Mouse (Mus musculus): ENCODE measurements at regions not wholly inside any gene's neighbourhood (a gene's known extent, or its start where the extent isn't known, plus 50 kb on each side); places are given as distances from the start of the nearest gene placed in this dataset.
"Not testable (repeated sequence)": the region's sequence is repeated elsewhere in the genome, so short reads cannot be mapped to it uniquely, and the experiment has no call there.

DNA sequence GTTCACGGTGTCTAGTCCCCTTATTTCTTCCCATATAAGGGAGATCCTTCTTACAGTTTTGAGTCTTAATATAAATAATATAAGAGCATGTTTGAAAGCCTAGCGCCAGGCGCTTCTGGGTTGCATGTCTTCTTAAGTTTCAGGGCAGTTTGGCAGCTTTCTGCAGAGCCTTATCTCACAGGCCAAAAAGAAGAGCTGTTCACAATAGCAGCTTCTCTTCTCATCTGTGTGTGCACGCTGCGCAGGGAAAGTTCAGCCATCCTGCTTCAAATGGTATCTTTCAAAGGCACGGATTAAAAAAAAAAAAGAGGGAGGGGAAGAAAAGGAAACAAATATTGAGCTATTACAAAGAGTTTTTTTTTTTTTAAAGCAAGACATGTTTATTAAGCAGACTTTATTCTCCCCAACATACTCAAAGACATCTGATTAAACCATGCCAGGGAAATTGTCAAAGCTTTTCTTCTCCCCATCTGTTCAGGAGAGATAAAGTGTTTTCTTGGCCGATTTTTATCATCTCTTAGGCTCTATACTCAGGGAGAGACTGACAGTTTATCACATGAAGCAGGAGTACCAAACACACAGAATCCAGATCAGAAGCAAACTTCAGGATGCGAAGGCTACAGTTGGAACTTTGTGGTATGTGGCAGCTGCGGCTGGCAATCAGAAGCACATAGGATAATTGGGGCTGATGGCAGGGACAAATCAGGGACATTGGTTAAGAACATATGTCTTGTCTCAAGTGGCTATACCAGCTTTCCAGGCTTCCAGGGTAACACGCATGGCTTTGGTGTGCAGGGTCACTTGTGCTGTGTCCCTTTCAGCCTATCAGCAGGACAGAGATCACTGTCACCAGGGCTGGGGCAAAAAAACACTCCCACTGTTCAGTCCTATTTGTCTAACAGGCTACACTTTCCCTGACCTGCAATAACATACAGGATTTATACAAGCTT is 206.9 kb upstream of the Pfkp start:
- Histone ChIP-seq H3K4me2 (ENCODE audit: low read depth) (no peak overlapping the region), H3K4me3 (ENCODE audit: low read depth, low read length) (no peak overlapping the region), H3K9ac (no peak overlapping the region), H3K36me3 (ENCODE audit: insufficient read depth) (no peaks in the 10 kb centered on the region), H3K27ac (ENCODE audit: low read depth, low read length) (no peak overlapping the region), H3K9me3 (ENCODE audit: low read length) (no peaks in the 10 kb centered on the region), H3K4me1 (ENCODE audit: insufficient read depth) (no peaks in the 10 kb centered on the region), H3K27me3 (ENCODE audit: insufficient read depth, low read length) (no peaks in the 10 kb centered on the region)
- no peak for DNase-seq
- ATAC-seq: no peak
- no peak for TF ChIP-seq CTCF (IDR thresholded peaks at IDR 0.05; ENCODE audit: low read depth)
- 50% methylated on average over 10 of the region's 10 CpGs for WGBS

DNA sequence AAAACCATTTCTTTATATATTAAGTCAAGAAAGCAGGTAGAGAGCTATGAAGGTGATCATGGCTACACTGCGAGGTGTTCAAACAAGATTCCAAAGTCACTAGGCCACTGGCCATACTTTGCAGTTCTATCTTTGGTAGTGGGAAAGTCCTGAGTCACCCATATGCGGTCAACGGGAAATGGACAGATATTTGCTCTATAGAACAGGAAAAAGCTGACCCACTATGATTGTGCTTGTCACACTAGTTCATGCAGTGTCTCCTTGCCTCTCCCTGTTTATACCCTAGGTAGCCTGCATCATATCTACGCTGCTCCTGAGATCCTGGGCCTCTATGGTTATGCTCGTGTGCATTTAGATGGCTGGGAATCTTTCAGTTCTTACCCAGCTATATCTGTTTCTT is 188.9 kb upstream of the Pfkp start:
- Histone ChIP-seq H3K27me3 (ENCODE audit: insufficient read depth, low read length) (no peaks in the 10 kb centered on the region), H3K36me3 (ENCODE audit: insufficient read depth) (no peaks in the 10 kb centered on the region), H3K4me3 (ENCODE audit: low read depth, low read length) (no peak overlapping the region), H3K4me1 (ENCODE audit: insufficient read depth) (no peaks in the 10 kb centered on the region), H3K9me3 (ENCODE audit: low read length) (no peaks in the 10 kb centered on the region), H3K9ac (no peak overlapping the region), H3K27ac (ENCODE audit: low read depth, low read length) (no peak overlapping the region), H3K4me2 (ENCODE audit: low read depth) (no peak overlapping the region)
- DNase-seq (no peak), ATAC-seq (no peak)
- no peak for TF ChIP-seq CTCF (IDR thresholded peaks at IDR 0.05; ENCODE audit: low read depth)
- 94% methylated on average over 5 of the region's 5 CpGs for WGBS

DNA sequence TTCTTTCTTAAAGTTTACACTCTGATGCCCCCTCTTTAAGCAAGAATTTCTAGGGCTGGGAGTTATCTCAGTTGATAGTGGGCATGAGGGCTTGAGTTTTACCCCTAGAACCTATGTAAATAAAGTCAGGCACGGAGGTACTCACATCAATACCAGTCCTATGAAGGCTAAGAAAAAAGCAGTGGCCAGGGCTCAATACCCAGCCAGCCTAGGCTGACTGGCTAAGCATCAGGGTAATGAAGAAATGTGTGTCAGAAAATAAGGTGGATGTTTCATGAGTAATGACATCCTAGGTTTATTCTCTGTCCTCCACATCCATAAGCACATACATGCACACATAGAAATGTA is 188.5 kb upstream of the Pfkp start:
- H3K9ac ChIP-seq: no peak overlapping the region
- ATAC-seq: peak; percentile 29; the same call in 1 of the 2 replicates
- no peak for TF ChIP-seq CTCF (IDR thresholded peaks at IDR 0.05; ENCODE audit: low read depth)
- H3K4me3 ChIP-seq (ENCODE audit: low read depth, low read length): no peak overlapping the region
- H3K27ac ChIP-seq (ENCODE audit: low read depth, low read length): no peak overlapping the region
- H3K9me3 ChIP-seq (ENCODE audit: low read length): no peaks in the 10 kb centered on the region
- no peaks in the 10 kb centered on the region for H3K36me3 ChIP-seq (ENCODE audit: insufficient read depth)
- no peak for DNase-seq
- 66% methylated on average over 1 of the region's 1 CpGs for WGBS
- H3K4me2 ChIP-seq (ENCODE audit: low read depth): no peak overlapping the region
- no peaks in the 10 kb centered on the region for H3K27me3 ChIP-seq (ENCODE audit: insufficient read depth, low read length)
- no peaks in the 10 kb centered on the region for H3K4me1 ChIP-seq (ENCODE audit: insufficient read depth)

DNA sequence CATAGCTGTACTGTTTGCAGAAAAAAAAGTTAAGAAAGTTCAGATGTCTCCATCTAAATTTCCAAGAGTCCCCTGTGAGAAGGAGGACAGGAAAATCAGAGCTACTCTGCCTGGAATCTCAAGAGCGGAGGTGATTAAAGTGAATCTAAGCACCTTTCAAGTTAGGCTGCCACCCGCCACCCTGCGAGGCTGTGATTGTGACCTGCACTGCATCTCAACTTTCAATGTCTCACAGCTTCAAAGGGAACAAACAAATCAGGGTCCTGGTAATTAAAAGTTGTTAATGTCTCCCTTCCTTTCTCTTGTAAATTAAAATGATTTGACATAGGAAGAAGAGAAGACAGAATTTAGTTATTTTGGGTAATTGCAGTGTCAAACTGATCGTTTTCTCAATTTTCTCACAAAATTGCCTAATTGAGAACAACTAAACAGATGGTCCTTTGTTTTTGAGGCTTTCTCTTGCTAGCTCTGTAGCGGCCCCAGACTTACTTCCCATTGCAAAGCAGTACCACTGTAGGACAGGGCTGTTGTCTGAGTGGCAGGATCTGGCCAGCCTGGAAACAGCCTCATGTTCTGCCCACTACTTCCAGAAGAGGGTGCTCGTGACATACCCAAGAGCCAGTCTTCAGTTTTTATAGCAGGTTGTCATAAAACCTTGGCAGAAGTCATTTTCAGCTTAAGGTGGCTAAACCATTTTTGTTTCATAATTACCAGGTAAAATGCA is 187.9 kb upstream of the Pfkp start:
- no peak overlapping the region for H3K4me3 ChIP-seq (ENCODE audit: low read depth, low read length)
- H3K4me2 ChIP-seq (ENCODE audit: low read depth): no peak overlapping the region
- TF ChIP-seq CTCF (IDR thresholded peaks at IDR 0.05; ENCODE audit: low read depth): peak; percentile 93
- no peaks in the 10 kb centered on the region for H3K4me1 ChIP-seq (ENCODE audit: insufficient read depth)
- H3K27ac ChIP-seq (ENCODE audit: low read depth, low read length): no peak overlapping the region
- H3K36me3 ChIP-seq (ENCODE audit: insufficient read depth): no peaks in the 10 kb centered on the region
- 14% methylated on average over 6 of the region's 6 CpGs for WGBS
- no peaks in the 10 kb centered on the region for H3K27me3 ChIP-seq (ENCODE audit: insufficient read depth, low read length)
- H3K9ac ChIP-seq: no peak overlapping the region
- DNase-seq (peak; percentile 87), ATAC-seq (peak; percentile 98)
- no peaks in the 10 kb centered on the region for H3K9me3 ChIP-seq (ENCODE audit: low read length)

DNA sequence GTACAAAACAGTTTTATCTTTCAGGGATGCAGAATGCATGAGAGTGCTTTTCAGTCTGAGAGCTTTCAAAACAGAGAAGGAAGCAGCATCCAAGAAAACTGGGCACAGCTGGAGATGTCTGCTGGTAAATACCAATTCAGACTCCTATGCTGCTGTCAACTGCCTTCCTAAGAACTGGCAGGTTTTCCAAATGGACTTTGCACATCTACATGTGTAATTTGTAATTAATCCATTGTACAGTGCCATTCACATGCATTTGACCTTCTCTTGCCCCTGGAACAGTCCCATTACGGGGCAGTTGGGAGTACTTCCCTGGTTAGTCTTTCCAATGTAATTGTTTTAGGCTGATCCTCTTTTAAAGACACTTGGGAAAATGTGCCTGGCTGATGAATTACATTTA is 181.3 kb upstream of the Pfkp start:
- no peaks in the 10 kb centered on the region for H3K9me3 ChIP-seq (ENCODE audit: low read length)
- 45% methylated on average over 1 of the region's 1 CpGs for WGBS
- no peak overlapping the region for H3K4me3 ChIP-seq (ENCODE audit: low read depth, low read length)
- no peaks in the 10 kb centered on the region for H3K4me1 ChIP-seq (ENCODE audit: insufficient read depth)
- ATAC-seq (no peak; the same call in 1 of the 2 replicates), DNase-seq (no peak)
- H3K4me2 ChIP-seq (ENCODE audit: low read depth): no peak overlapping the region
- no peaks in the 10 kb centered on the region for H3K27me3 ChIP-seq (ENCODE audit: insufficient read depth, low read length)
- H3K36me3 ChIP-seq (ENCODE audit: insufficient read depth): no peaks in the 10 kb centered on the region
- no peak overlapping the region for H3K27ac ChIP-seq (ENCODE audit: low read depth, low read length)
- no peak overlapping the region for H3K9ac ChIP-seq
- no peak for TF ChIP-seq CTCF (IDR thresholded peaks at IDR 0.05; ENCODE audit: low read depth)

DNA sequence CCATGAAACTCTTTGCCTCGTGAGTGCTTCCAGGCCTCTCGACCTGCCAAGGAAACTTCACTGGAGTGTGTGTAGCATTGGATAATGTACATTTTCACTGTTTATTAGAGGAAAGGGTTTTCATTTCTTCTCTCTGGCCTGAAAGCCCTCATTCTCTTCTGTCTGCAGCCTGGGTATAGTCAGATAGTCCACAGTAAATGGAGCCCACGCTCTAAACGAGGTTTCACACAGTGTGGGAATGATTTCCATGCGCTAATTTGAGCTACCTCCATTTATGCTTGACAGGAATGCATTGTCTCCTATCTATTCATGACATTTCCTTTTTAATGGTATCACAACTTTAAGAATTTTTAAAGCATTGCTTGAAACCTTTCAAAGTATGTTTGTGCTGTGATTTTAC is 180.8 kb upstream of the Pfkp start:
- H3K4me3 ChIP-seq (ENCODE audit: low read depth, low read length): no peak overlapping the region
- no peaks in the 10 kb centered on the region for H3K36me3 ChIP-seq (ENCODE audit: insufficient read depth)
- DNase-seq: no peak
- H3K27ac ChIP-seq (ENCODE audit: low read depth, low read length): no peak overlapping the region
- H3K4me2 ChIP-seq (ENCODE audit: low read depth): no peak overlapping the region
- 41% methylated on average over 5 of the region's 5 CpGs for WGBS
- H3K9me3 ChIP-seq (ENCODE audit: low read length): no peaks in the 10 kb centered on the region
- ATAC-seq: no peak
- no peak overlapping the region for H3K9ac ChIP-seq
- no peak for TF ChIP-seq CTCF (IDR thresholded peaks at IDR 0.05; ENCODE audit: low read depth)
- H3K4me1 ChIP-seq (ENCODE audit: insufficient read depth): no peaks in the 10 kb centered on the region
- no peaks in the 10 kb centered on the region for H3K27me3 ChIP-seq (ENCODE audit: insufficient read depth, low read length)

DNA sequence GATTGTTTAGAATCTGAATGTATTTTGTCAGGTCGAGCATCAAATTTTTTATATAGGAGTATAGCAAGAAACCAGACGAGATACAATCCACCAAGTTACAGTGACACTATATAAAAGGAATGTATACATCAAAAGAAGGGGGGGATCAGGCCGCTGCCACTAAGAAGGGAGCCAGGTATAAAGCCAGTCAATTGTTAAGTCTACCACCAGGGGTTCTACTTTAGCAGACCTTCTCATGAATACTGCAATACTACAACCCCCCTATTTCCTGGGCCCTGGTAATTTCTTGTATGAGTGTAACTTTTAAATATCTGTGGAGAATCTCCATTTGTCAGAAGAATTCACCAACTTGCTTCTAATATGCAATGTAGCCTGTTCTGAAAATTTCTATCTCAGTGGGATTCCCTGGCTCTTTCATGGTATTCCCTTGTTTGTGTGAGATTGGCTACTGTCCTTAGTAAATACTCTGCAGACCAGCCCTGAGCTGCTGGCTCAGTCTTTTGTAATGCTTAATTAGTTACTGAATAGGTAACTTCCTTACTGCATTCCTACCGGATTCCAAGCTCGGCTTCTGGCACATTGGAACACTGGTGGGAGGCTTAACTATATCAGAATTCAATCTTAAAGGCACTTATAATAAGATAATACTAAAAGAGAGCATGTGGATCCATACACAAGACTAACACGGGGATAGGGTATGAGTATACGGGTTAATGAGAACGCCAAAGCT is 180.2 kb upstream of the Pfkp start:
- WGBS: 59% methylated on average over 8 of the region's 8 CpGs
- H3K4me2 ChIP-seq (ENCODE audit: low read depth); H3K4me3 ChIP-seq (ENCODE audit: low read depth, low read length); H3K36me3 ChIP-seq (ENCODE audit: insufficient read depth); DNase-seq; H3K9ac ChIP-seq; H3K9me3 ChIP-seq (ENCODE audit: low read length); H3K27me3 ChIP-seq (ENCODE audit: insufficient read depth, low read length); ATAC-seq; H3K27ac ChIP-seq (ENCODE audit: low read depth, low read length); H3K4me1 ChIP-seq (ENCODE audit: insufficient read depth): not testable (repeated sequence)

Measured in forebrain, postnatal 0 days (tissue).